In the genomic region with DNA sequence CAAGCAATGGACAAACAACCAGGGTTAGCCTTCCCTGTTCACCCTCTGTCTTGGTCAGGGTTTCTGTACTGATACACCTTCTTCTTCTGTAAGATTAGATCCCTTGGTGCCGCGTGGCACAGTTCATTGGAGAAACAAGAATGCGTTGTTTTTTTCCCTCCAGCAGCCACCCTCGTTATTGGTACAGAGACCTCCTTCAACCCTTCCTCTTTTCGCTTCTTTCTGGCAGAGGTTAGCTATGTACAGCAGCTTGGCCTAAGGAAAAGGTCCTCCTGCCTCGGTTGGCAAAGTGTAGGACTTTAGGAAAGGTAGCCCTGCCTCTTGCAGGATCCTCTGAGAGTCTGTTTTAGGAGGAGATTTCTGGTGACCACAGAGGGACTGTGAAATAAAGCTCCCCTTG, we compare ENCODE assay signal across 18 mouse cellular contexts.
"Had no signal": no experiment of that assay in that cellular context is flagged by ENCODE, and none has a peak within 500 bp of the region (broad histone marks: within the 10 kb centered on the region; RNA-seq: fewer than 3 reads in every experiment).

No protein-coding gene starts in this region.

- H3K9ac ChIP-seq: liver, embryonic 15.5 days; liver, postnatal 0 days; lung, embryonic 15.5 days; midbrain, embryonic 13.5 days; midbrain, embryonic 15.5 days; neural tube, embryonic 12.5 days; stomach, embryonic 15.5 days had no signal

- H3K36me3 ChIP-seq: liver, embryonic 15.5 days; lung, embryonic 15.5 days; midbrain, embryonic 13.5 days; midbrain, embryonic 15.5 days; neural tube, embryonic 12.5 days; stomach, embryonic 15.5 days had no signal

- H3K27me3 ChIP-seq: liver, embryonic 15.5 days; lung, embryonic 15.5 days; midbrain, embryonic 13.5 days; midbrain, embryonic 15.5 days; neural tube, embryonic 12.5 days; stomach, embryonic 15.5 days had no signal

- DNase-seq: liver, postnatal 0 days; lung, adult 2 months; lung, postnatal 14 days; lung, postnatal 36 days; right cerebral cortex, postnatal 14 days; spleen, adult 18-20 months; thymus, adult 2 months; thymus, postnatal 36 days had no signal

- H3K9me3 ChIP-seq: liver, embryonic 15.5 days; lung, embryonic 15.5 days; megakaryocyte, embryonic 14.5 days; midbrain, embryonic 13.5 days; midbrain, embryonic 15.5 days; neural tube, embryonic 12.5 days; stomach, embryonic 15.5 days had no signal

- H3K4me2 ChIP-seq: liver, embryonic 15.5 days; lung, embryonic 15.5 days; midbrain, embryonic 11.5 days; midbrain, embryonic 13.5 days; midbrain, embryonic 15.5 days; neural tube, embryonic 12.5 days; stomach, embryonic 15.5 days had no signal

- H3K4me1 ChIP-seq: liver, embryonic 15.5 days; midbrain, embryonic 15.5 days; neural tube, embryonic 12.5 days had no signal

- H3K27ac ChIP-seq: liver, embryonic 15.5 days; lung, embryonic 15.5 days; midbrain, embryonic 13.5 days; midbrain, embryonic 15.5 days; neural tube, embryonic 12.5 days; stomach, embryonic 15.5 days; stomach, postnatal 0 days had no signal

- ATAC-seq: liver, postnatal 0 days; lung, postnatal 0 days; midbrain, embryonic 13.5 days; midbrain, embryonic 15.5 days had no signal

- H3K4me3 ChIP-seq: liver, embryonic 15.5 days; lung, embryonic 15.5 days; megakaryocyte, embryonic 14.5 days; midbrain, embryonic 13.5 days; midbrain, embryonic 15.5 days; neural tube, embryonic 12.5 days; stomach, embryonic 15.5 days had no signal
